Mouse (Mus musculus) heart, embryonic 15.5 days (tissue): ENCODE measurements at regions not wholly inside any gene's neighbourhood (a gene's known extent, or its start where the extent isn't known, plus 50 kb on each side); places are given as distances from the start of the nearest gene placed in this dataset.

Source experiments
- ATAC-seq: fragments of 200-750 bp; cut with Nextera tagmentation; replicated peaks from 2 replicates; pipeline ENCODE4 v1.8.0; 2017; ENCODE audit warnings: low read depth, moderate TSS enrichment; ENCODE audit not compliant: insufficient number of reproducible peaks, insufficient read depth, low FRiP score
- H3K27ac ChIP-seq: fragments of 300-500 bp; sonication (generic); 2 replicates; pipeline ENCODE4 v1.5.1; 2015; ENCODE audit warnings: mild to moderate bottlenecking, inconsistent platforms
- H3K27me3 ChIP-seq: fragments of 300-500 bp; sonication (generic); 2 replicates; pipeline ENCODE4 v1.6.1; 2015; ENCODE audit warnings: inconsistent platforms
- H3K36me3 ChIP-seq: fragments of 300-500 bp; sonication (generic); 2 replicates; pipeline ENCODE4 v1.6.1; 2015; ENCODE audit warnings: mild to moderate bottlenecking, inconsistent platforms
- H3K4me1 ChIP-seq: fragments of 300-500 bp; sonication (generic); replicated peaks from 2 replicates; pipeline ENCODE4 v1.6.1; 2015; ENCODE audit warnings: inconsistent platforms
- H3K4me2 ChIP-seq: fragments of 300-500 bp; sonication (generic); 2 replicates; pipeline ENCODE4 v1.6.1; 2015; ENCODE audit warnings: inconsistent platforms, mild to moderate bottlenecking, moderate library complexity
- H3K4me3 ChIP-seq: fragments of 300-500 bp; sonication (generic); 2 replicates; pipeline ENCODE4 v1.5.1; 2015; ENCODE audit warnings: mild to moderate bottlenecking, inconsistent platforms
- H3K9ac ChIP-seq: fragments of 300-500 bp; sonication (generic); 2 replicates; pipeline ENCODE4 v1.6.1; 2015; ENCODE audit warnings: mild to moderate bottlenecking, inconsistent platforms
- H3K9me3 ChIP-seq: fragments of 300-500 bp; sonication (generic); replicated peaks from 2 replicates; pipeline ENCODE4 v1.6.1; 2016; ENCODE audit warnings: inconsistent platforms
- WGBS: fragments of 180-500 bp; shearing (Covaris S2); methylation state at CpG from one replicate; pipeline ENCODE4 v1.1.7; 2015; ENCODE audit warnings: mixed read lengths; 5-methylcytosine and 5-hydroxymethylcytosine counted together

DNA sequence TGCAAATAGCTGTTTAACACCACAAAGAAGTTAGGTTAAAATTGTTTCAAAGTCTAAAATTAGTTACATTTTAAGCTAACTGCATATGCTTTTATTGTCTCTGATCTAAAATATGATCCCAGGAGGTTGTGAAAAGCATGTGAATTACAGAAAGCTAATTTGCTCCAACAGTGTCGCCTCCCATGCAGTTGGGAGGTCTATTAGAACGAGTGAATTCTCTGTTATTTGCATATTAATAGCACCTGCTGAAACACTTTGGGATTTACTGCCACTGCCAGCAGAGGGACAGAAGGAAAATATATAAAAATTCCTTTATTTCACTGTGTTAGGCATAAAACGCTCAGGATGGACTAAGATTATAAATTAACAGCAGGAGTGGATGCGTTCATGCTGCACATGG, 947.7 kb downstream of the 5730522E02Rik start:
- Histone ChIP-seq H3K9me3 (no peaks in the 10 kb centered on the region), H3K4me2 (no peak overlapping the region), H3K9ac (no peak overlapping the region), H3K4me1 (no peaks in the 10 kb centered on the region), H3K4me3 (no peak overlapping the region), H3K36me3 (no peaks in the 10 kb centered on the region), H3K27ac (no peak overlapping the region), H3K27me3 (no peaks in the 10 kb centered on the region)
- WGBS: 49% methylated on average over 4 of the region's 4 CpGs
- ATAC-seq: no peak

DNA sequence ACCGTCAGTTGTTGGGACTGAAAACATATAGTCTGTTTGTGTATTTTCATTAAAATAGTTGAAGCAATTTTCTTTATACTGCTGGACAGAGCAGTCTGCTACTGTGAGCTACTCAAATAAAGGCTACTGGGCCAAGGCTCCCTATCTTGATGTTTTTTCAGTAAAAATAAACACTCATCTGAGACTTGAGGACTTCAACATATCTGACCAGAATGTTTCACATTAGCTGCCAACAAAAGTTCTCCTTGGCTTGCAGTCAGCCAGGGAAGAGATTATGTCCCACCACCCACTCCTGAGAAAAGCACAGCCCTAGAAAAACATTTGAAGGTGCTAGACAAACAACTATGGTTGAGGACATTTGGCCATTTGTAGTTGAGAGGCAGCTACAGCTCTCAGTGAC, 950.9 kb downstream of the 5730522E02Rik start:
- no peak overlapping the region for H3K9ac ChIP-seq
- no peak overlapping the region for H3K4me2 ChIP-seq
- WGBS: 48% methylated on average over 1 of the region's 1 CpGs
- ATAC-seq: no peak
- no peak overlapping the region for H3K4me3 ChIP-seq
- H3K36me3 ChIP-seq: no peaks in the 10 kb centered on the region
- H3K4me1 ChIP-seq: no peaks in the 10 kb centered on the region
- H3K9me3 ChIP-seq: no peaks in the 10 kb centered on the region
- no peak overlapping the region for H3K27ac ChIP-seq
- H3K27me3 ChIP-seq: no peaks in the 10 kb centered on the region

DNA sequence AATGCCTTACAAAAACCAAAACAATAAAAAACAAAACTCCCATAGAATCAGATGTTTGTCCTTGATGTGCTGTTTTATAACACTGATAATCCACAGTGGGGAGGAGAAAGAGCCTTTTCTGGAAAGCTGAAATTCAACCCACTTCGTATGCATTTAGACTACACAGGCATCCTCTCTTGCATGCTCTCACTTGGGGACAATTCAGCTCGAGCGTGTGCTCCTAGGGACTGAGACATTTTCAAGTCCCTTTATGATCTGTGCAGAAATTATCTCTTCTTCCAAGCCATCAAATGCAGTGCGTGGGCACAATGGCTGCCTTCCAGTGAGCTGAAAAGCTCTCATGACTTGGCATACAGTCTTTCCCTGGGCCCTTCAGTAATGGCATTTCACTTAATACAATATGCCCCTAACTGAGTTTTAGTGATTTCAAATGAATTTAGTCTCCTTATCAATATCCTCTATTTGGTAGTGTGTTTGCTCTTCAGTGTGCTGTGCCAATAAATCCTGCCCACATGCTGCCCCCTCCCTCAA, 977.1 kb downstream of the 5730522E02Rik start:
- no peak overlapping the region for H3K4me3 ChIP-seq
- ATAC-seq: no peak
- no peaks in the 10 kb centered on the region for H3K4me1 ChIP-seq
- no peak overlapping the region for H3K27ac ChIP-seq
- no peaks in the 10 kb centered on the region for H3K9me3 ChIP-seq
- WGBS: 69% methylated on average over 4 of the region's 4 CpGs
- H3K9ac ChIP-seq: no peak overlapping the region
- H3K4me2 ChIP-seq: no peak overlapping the region
- no peaks in the 10 kb centered on the region for H3K27me3 ChIP-seq
- no peaks in the 10 kb centered on the region for H3K36me3 ChIP-seq
